ENCODE assay signal across 8 mouse cellular contexts in genomic region chr14:109874230-109874629, GRCm38 (mm10).
DNase-seq lines count a peak whose midpoint lies in the region; ATAC-seq lines count a peak whose summit lies in the region.

No protein-coding gene starts in this region.

- H3K4me3 ChIP-seq in heart, embryonic 11.5 days (ENCODE audit: low read depth, low read length) = no peak overlapping the region
- H3K4me3 ChIP-seq in hindbrain, embryonic 15.5 days = no peak overlapping the region

- H3K9me3 ChIP-seq in heart, embryonic 11.5 days (replicated peaks; ENCODE audit: control insufficient read depth, low read length) = no peaks in the 10 kb centered on the region
- H3K9me3 ChIP-seq in hindbrain, embryonic 15.5 days = no peaks in the 10 kb centered on the region

- H3K4me1 ChIP-seq in heart, embryonic 11.5 days (ENCODE audit: control insufficient read depth, insufficient read depth, low read length) = no peaks in the 10 kb centered on the region
- no peaks in the 10 kb centered on the region for H3K4me1 ChIP-seq in hindbrain, embryonic 15.5 days (replicated peaks)

- ATAC-seq in heart, embryonic 11.5 days (replicated peaks; ENCODE audit: insufficient number of reproducible peaks, low FRiP score, low TSS enrichment) = no peak
- peak; percentile 38; the same call in 1 of the 2 replicates for ATAC-seq in hindbrain, embryonic 15.5 days (ENCODE audit: low FRiP score, low read depth)

- intact Hi-C loops in heart, postnatal 14 days (cut with DNase I) = loop anchor here (5.0 kb wide), 1 partner anchor 903 kb away; no protein-coding TSS in a partner anchor
- intact Hi-C loops in left cerebral cortex, postnatal 4 days (cut with DNase I) = loop anchor here (10.0 kb wide), 1 partner anchor 1801 kb away; the partner anchor contains the start of gene Slitrk5

- H3K4me2 ChIP-seq in heart, embryonic 11.5 days = no peak overlapping the region
- H3K4me2 ChIP-seq in hindbrain, embryonic 15.5 days = no peak overlapping the region

- WGBS in heart, embryonic 11.5 days (ENCODE audit: insufficient replicate concordance) = 4% methylated on average over 1 of the region's 1 CpGs
- WGBS in hindbrain, embryonic 15.5 days = 3% methylated on average over 1 of the region's 1 CpGs

- no peaks in the 10 kb centered on the region for H3K27me3 ChIP-seq in heart, embryonic 11.5 days (ENCODE audit: control insufficient read depth, insufficient read depth, low read length)
- H3K27me3 ChIP-seq in hindbrain, embryonic 15.5 days = no peaks in the 10 kb centered on the region

- no peak overlapping the region for H3K27ac ChIP-seq in heart, embryonic 11.5 days (ENCODE audit: low read depth, low read length)
- no peak overlapping the region for H3K27ac ChIP-seq in hindbrain, embryonic 15.5 days (replicated peaks)

- no peaks in the 10 kb centered on the region for H3K36me3 ChIP-seq in heart, embryonic 11.5 days (ENCODE audit: control insufficient read depth, insufficient read depth, low read length)
- H3K36me3 ChIP-seq in hindbrain, embryonic 15.5 days = no peaks in the 10 kb centered on the region

- no peak overlapping the region for H3K9ac ChIP-seq in heart, embryonic 11.5 days (ENCODE audit: low read depth, low read length)
- H3K9ac ChIP-seq in hindbrain, embryonic 15.5 days = no peak overlapping the region

- DNase-seq in heart, postnatal 14 days = peak; percentile 5 to 31
- DNase-seq in Muller cell, postnatal 12 days (ENCODE audit: inconsistent ontology term) = peak; percentile 10
- DNase-seq in cerebellum, postnatal 4 days (ENCODE audit: low spot score in 2 of 2) = peak; percentile 41 to 61
- DNase-seq in left cerebral cortex, postnatal 4 days = peak; percentile 26
- peak; percentile 87 for DNase-seq in retina, embryonic 14.5 days (ENCODE audit: low spot score)
- no peak for DNase-seq in ovary, postnatal 10 days (ENCODE audit: low spot score)
